Mouse (Mus musculus) lung, embryonic 16.5 days (tissue): Measurements from ENCODE around the gene Ubr3. TPM values are rescaled to one million over a fixed set of nuclear protein-coding genes. Genes with fewer than 3 reads are reported as not detected.
"Not testable (repeated sequence)": the region's sequence is repeated elsewhere in the genome, so short reads cannot be mapped to it uniquely, and the experiment has no call there.

ENCODE experiments used
- ATAC-seq: fragments of 200-750 bp; cut with Nextera tagmentation; 2 replicates; pipeline ENCODE4 v1.8.0; 2017; ENCODE audit warnings: low read depth, mild to moderate bottlenecking, moderate library complexity
- H3K27ac ChIP-seq: fragments of 300-500 bp; sonication (generic); 2 replicates; pipeline ENCODE4 v1.5.1; 2014; ENCODE audit warnings: mild to moderate bottlenecking, control low read depth, low read length
- H3K27me3 ChIP-seq: fragments of 300-500 bp; sonication (generic); 2 replicates; pipeline ENCODE4 v1.6.1; 2014; ENCODE audit warnings: low read depth, low read length, mixed read lengths; ENCODE audit not compliant: control insufficient read depth, insufficient read depth
- H3K36me3 ChIP-seq: fragments of 300-500 bp; sonication (generic); 2 replicates; pipeline ENCODE4 v1.6.1; 2014; ENCODE audit warnings: low read length; ENCODE audit not compliant: control insufficient read depth, insufficient read depth
- H3K4me1 ChIP-seq: fragments of 300-500 bp; sonication (generic); replicated peaks from 2 replicates; pipeline ENCODE4 v1.6.1; 2014; ENCODE audit warnings: low read length, mixed read lengths; ENCODE audit not compliant: control insufficient read depth, insufficient read depth
- H3K4me2 ChIP-seq: fragments of 300-500 bp; sonication (generic); 2 replicates; pipeline ENCODE4 v1.6.1; 2014; ENCODE audit warnings: low read depth, low read length, control low read depth
- H3K4me3 ChIP-seq: fragments of 300-500 bp; sonication (generic); 2 replicates; pipeline ENCODE4 v1.5.1; 2014; ENCODE audit warnings: mild to moderate bottlenecking, low read length, control low read depth
- H3K9ac ChIP-seq: fragments of 300-500 bp; sonication (generic); 2 replicates; pipeline ENCODE4 v1.6.1; 2014; ENCODE audit warnings: low read length, control low read depth
- H3K9me3 ChIP-seq: fragments of 300-500 bp; sonication (generic); 2 replicates; pipeline ENCODE4 v1.6.1; 2016; ENCODE audit warnings: low read length; ENCODE audit not compliant: control insufficient read depth
- WGBS: fragments of 180-500 bp; shearing (Covaris S2); extraction: QIAGEN DNeasy Blood & Tissue Kit; methylation state at CpG from one replicate; pipeline ENCODE4 v1.1.7; 2014; 5-methylcytosine and 5-hydroxymethylcytosine counted together
- polyA plus RNA-seq: library from polyadenylated mRNA; unstranded; fragments of >200 nt; fragmentation: Nextera tagmentation; extraction: Ambion mirVana; gene quantifications from 2 replicates; pipeline ENCODE4 v1.2.1, GENCODE M21; 2015

The Ubr3 gene
- polyA plus RNA-seq, 1 experiment from 2014 or later: 12.7 TPM

DNA sequence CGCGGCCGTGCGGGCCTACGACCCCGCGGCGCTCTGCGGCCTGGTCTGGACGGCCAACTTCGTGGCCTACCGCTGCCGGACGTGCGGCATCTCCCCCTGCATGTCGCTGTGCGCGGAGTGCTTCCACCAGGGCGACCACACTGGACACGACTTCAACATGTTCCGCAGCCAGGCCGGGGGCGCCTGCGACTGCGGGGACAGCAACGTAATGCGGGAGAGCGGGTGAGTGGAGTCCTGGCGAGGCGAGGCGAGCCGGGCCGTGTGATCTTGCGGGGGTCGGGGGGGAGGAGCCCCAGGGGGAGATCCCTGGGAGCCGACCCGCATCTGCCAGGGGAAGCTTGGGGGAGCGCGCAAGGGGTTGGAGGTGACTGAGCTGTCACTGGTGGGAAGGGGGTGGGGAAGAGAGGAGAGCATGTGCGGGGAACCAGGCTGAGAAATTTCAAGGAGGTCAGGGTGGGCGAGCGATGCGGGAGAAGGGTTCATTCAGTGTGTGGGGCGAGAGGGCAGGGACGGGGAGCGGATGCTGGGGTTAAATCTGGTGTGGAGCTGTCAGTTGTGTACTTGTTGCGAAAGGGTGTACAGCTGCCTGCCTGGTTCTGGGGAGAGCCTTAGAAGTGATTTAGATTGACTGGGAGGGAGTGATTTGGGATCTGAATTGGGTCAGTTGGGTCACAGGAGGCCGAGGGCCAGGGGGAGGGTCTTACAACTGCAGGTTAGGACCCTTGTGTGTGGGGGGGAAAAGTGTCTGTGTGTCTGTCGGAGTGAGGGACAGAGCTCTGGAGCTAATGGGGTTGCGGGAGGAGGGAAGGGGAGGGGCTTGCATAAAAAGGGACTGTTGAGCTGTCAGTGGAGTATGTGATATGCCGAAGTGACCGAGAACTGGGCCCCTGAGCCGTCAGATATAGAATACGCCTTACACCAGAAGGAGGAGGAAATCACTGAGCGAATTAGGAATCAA, 851 bp downstream of the Ubr3 start:
- Histone ChIP-seq H3K27me3 (no peaks in the 10 kb centered on the region), H3K9ac (peak overlapping the region; percentile 99), H3K27ac (peak overlapping the region; percentile 89), H3K4me1 (peaks cover 5% of the 10 kb centered on the region), H3K9me3 (no peaks in the 10 kb centered on the region), H3K36me3 (no peaks in the 10 kb centered on the region), H3K4me2 (peak overlapping the region; percentile 81), H3K4me3 (peak overlapping the region; percentile 99)
- peak; percentile 72 for ATAC-seq
- under 1% methylated on average over 52 of the region's 55 CpGs for WGBS

DNA sequence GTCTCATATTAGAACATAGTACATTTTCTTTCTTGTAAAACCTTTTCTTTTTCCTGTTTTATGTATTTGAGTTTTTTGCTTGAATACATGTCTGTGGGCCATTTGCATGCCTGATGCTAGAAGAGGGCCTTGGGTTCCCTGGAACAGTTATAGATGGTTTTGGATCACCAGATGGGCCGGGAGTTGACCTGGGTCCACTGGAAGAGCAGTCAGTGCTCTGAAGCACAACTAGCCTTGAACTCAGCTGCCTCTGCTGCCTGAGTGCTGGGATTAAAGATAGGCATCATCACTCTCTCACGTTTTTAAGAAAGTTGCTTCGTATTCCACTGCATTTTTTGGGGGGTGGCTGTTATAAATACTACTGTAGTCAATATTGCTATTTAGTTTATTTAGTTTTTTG, 6.5 kb downstream of the Ubr3 start:
- Histone ChIP-seq H3K36me3 (peaks cover 6% of the 10 kb centered on the region), H3K27ac (no peak overlapping the region), H3K4me1 (peaks cover 4% of the 10 kb centered on the region), H3K9ac (no peak overlapping the region), H3K27me3 (no peaks in the 10 kb centered on the region), H3K4me2 (no peak overlapping the region), H3K9me3 (no peaks in the 10 kb centered on the region), H3K4me3 (no peak overlapping the region)
- WGBS: 91% methylated on average over 3 of the region's 3 CpGs
- ATAC-seq: no peak

GRCm38 (mm10) chr2:69907394-69907793, 10.3 kb downstream of the Ubr3 start:
- not testable (repeated sequence) for ATAC-seq, H3K27ac ChIP-seq, H3K4me3 ChIP-seq, H3K4me1 ChIP-seq, H3K4me2 ChIP-seq, H3K27me3 ChIP-seq, H3K9me3 ChIP-seq, H3K36me3 ChIP-seq, H3K9ac ChIP-seq
- 91% methylated on average over 4 of the region's 4 CpGs for WGBS

DNA sequence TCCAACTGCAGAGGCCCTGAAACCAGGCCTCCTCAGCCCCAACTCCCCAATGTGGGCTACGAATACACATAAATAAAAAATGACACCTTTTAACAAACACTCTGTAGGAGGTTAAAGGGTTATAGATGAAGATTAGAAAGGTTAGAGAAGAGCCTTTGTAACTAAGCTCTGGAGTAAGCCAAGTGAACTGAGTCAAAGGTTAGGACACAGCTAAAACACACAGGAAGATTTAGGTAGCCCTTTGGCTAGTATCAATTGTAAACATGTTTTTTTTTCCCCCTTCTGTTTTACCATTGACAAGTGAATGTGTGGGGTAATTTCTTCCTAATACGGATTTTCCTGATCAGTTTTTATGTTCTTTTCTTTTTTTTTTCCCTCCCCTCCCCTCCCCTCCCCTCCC, 15.8 kb downstream of the Ubr3 start:
- Histone ChIP-seq H3K4me2 (no peak overlapping the region), H3K9ac (no peak overlapping the region), H3K27ac (no peak overlapping the region), H3K27me3 (no peaks in the 10 kb centered on the region), H3K4me3 (no peak overlapping the region), H3K9me3 (no peaks in the 10 kb centered on the region), H3K36me3 (peaks cover 9% of the 10 kb centered on the region), H3K4me1 (no peaks in the 10 kb centered on the region)
- WGBS: 50% methylated on average over 2 of the region's 2 CpGs
- no peak for ATAC-seq

DNA sequence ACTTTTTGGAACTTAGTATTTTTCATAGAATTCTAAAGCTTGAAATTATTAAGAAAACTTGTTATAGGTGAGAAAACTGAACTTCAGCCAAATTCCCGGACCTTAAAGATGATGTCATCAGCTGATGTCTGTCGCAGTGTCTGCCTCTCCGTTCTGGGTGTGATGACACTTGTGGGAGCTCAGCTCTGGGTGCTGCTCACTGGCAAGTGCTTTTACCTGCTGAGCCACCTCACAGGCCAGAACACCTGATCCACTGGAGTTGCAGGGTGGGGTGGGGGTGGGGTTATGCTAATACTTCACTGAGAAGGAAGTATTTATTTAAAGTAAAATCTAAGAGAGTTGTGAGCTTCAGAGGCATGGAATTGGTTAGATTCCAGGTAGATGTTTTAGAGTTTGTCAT, 20.3 kb downstream of the Ubr3 start:
- Histone ChIP-seq H3K36me3 (peaks cover 11% of the 10 kb centered on the region), H3K9ac (no peak overlapping the region), H3K4me3 (no peak overlapping the region), H3K9me3 (no peaks in the 10 kb centered on the region), H3K4me2 (no peak overlapping the region), H3K4me1 (no peaks in the 10 kb centered on the region), H3K27ac (no peak overlapping the region), H3K27me3 (no peaks in the 10 kb centered on the region)
- ATAC-seq: no peak
- 69% methylated on average over 3 of the region's 3 CpGs for WGBS

DNA sequence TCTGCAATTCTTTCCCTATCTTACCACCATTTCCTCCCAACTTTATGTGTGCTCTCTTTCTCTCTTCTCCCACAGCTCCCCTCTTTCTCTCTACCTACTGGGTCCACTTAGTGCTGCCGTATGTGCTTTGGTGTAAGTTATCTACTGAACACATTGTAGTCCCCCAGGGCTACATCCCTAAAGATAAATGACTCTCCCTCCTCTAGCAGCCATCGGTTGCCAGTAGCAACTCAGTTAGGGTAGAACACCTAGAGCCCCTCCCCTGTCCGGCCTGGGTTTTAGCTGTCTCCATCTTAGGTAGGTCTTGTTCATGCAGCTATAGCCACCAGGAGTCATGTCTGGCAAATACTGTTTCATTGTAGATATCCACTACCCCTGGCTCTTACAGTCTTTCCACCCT, 27.9 kb downstream of the Ubr3 start:
- H3K4me2 ChIP-seq: no peak overlapping the region
- no peak overlapping the region for H3K9ac ChIP-seq
- 87% methylated on average over 3 of the region's 3 CpGs for WGBS
- H3K9me3 ChIP-seq: no peaks in the 10 kb centered on the region
- peaks cover 10% of the 10 kb centered on the region for H3K36me3 ChIP-seq
- no peaks in the 10 kb centered on the region for H3K4me1 ChIP-seq
- no peak overlapping the region for H3K4me3 ChIP-seq
- ATAC-seq: no peak
- no peaks in the 10 kb centered on the region for H3K27me3 ChIP-seq
- H3K27ac ChIP-seq: no peak overlapping the region

DNA sequence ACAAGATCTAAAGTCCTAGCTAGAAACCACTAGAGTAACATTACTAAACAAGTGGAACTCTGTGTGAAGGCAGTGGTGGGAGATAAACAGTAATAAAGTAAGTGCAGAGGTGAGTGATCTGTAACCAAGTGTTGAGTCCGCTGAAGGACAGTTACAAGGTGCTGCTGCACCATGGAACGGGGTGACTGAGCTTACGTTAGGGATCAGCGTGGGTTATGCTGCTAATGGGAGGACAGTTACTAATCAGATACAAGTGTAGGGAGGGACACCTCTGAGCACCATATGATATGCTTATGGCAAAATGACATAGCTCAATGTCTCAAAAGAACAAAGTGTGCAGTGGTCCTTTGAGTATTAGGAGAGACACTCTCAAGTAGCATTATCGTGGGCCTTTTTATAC, 39.3 kb downstream of the Ubr3 start:
- WGBS: 91% methylated on average over 5 of the region's 5 CpGs
- Histone ChIP-seq H3K27me3 (no peaks in the 10 kb centered on the region), H3K9ac (no peak overlapping the region), H3K4me3 (no peak overlapping the region), H3K27ac (no peak overlapping the region), H3K36me3 (peaks cover 5% of the 10 kb centered on the region; the same call in 1 of the 2 replicates), H3K9me3 (no peaks in the 10 kb centered on the region), H3K4me2 (no peak overlapping the region), H3K4me1 (no peaks in the 10 kb centered on the region)
- ATAC-seq: no peak

- Histone ChIP-seq H3K27ac (no peak overlapping the region), H3K27me3 (no peaks in the 10 kb centered on the region), H3K36me3 (peaks cover 7% of the 10 kb centered on the region; the same call in 1 of the 2 replicates), H3K4me3 (no peak overlapping the region), H3K4me2 (no peak overlapping the region), H3K9me3 (no peaks in the 10 kb centered on the region), H3K4me1 (no peaks in the 10 kb centered on the region), H3K9ac (no peak overlapping the region)
- ATAC-seq: no peak
- 82% methylated on average over 4 of the region's 4 CpGs for WGBS
Observed at GRCm38 (mm10) chr2:69939226-69939625, 42.2 kb downstream of the Ubr3 start.

- 88% methylated on average over 5 of the region's 5 CpGs for WGBS
Observed at GRCm38 (mm10) chr2:69939649-69940048, 42.6 kb downstream of the Ubr3 start.

More at GRCm38 (mm10) chr2:69939649-69940048, 42.6 kb downstream of the Ubr3 start:
- Histone ChIP-seq H3K9ac (no peak overlapping the region), H3K27ac (no peak overlapping the region), H3K27me3 (no peaks in the 10 kb centered on the region), H3K4me1 (no peaks in the 10 kb centered on the region), H3K4me3 (no peak overlapping the region), H3K4me2 (no peak overlapping the region), H3K9me3 (no peaks in the 10 kb centered on the region), H3K36me3 (peaks cover 7% of the 10 kb centered on the region; the same call in 1 of the 2 replicates)
- no peak for ATAC-seq
